Mouse (Mus musculus): ENCODE results near the gene Vwa3b. TPM values are rescaled to one million over a fixed set of nuclear protein-coding genes. Genes with fewer than 3 reads are reported as not detected.

Vwa3b gene
- polyA plus RNA-seq (2015; fragmentation: Illumina TruSeq; extraction: RNeasy Lipid Tissue Mini Kit (QIAGEN cat#74804); ENCODE audit: insufficient read depth, low read depth, low replicate concordance): 4.1 TPM

GRCm38 (mm10) chr1:37025962-37026686 is at the start of gene Vwa3b:
Gene Vwa3b, plus strand, starts transcription at chr1:37026596.

GRCm38 (mm10) chr1:37214144-37214543 is 187.7 kb downstream of the Vwa3b start, which contains the start of gene Cnga3:
Gene Cnga3, plus strand, starts transcription at chr1:37214434.

Other genes with a start within 250 kb of the Vwa3b start
- gene Tmem131, start 82.9 kb upstream of the Vwa3b start, polyA plus RNA-seq (2015; fragmentation: Illumina TruSeq; extraction: RNeasy Lipid Tissue Mini Kit (QIAGEN cat#74804); ENCODE audit: insufficient read depth, low read depth, low replicate concordance): 8.1 TPM
- gene Cnga3, start 187.8 kb downstream of the Vwa3b start, polyA plus RNA-seq (2015; fragmentation: Illumina TruSeq; extraction: RNeasy Lipid Tissue Mini Kit (QIAGEN cat#74804); ENCODE audit: insufficient read depth, low read depth, low replicate concordance): not detected